Mouse (Mus musculus) forebrain, embryonic 12.5 days (tissue): ENCODE measurements at regions not wholly inside any gene's neighbourhood (a gene's known extent, or its start where the extent isn't known, plus 50 kb on each side); places are given as distances from the start of the nearest gene placed in this dataset.

Source experiments
- ATAC-seq: fragments of 200-750 bp; cut with Nextera tagmentation; 2 replicates; pipeline ENCODE4 v1.8.0; 2017; ENCODE audit warnings: moderate TSS enrichment; ENCODE audit not compliant: low FRiP score
- H3K27ac ChIP-seq: fragments of 300-500 bp; sonication (generic); 2 replicates; pipeline ENCODE4 v1.5.1; 2016; ENCODE audit warnings: mild to moderate bottlenecking
- H3K27me3 ChIP-seq: fragments of 300-500 bp; sonication (generic); 2 replicates; pipeline ENCODE4 v1.6.1; 2016; ENCODE audit warnings: mild to moderate bottlenecking
- H3K36me3 ChIP-seq: fragments of 300-500 bp; sonication (generic); replicated peaks from 2 replicates; pipeline ENCODE4 v1.6.1; 2016; ENCODE audit warnings: mild to moderate bottlenecking
- H3K4me1 ChIP-seq: fragments of 300-500 bp; sonication (generic); 2 replicates; pipeline ENCODE4 v1.6.1; 2016
- H3K4me2 ChIP-seq: fragments of 300-500 bp; sonication (generic); 2 replicates; pipeline ENCODE4 v1.6.1; 2016; ENCODE audit warnings: mild to moderate bottlenecking, moderate library complexity
- H3K4me3 ChIP-seq: fragments of 300-500 bp; sonication (generic); replicated peaks from 2 replicates; pipeline ENCODE4 v1.5.1; 2016; ENCODE audit warnings: mild to moderate bottlenecking
- H3K9ac ChIP-seq: fragments of 300-500 bp; sonication (generic); 2 replicates; pipeline ENCODE4 v1.6.1; 2016; ENCODE audit warnings: mild to moderate bottlenecking
- H3K9me3 ChIP-seq: fragments of 300-500 bp; sonication (generic); 2 replicates; pipeline ENCODE4 v1.6.1; 2016
- WGBS: fragments of 180-500 bp; shearing (Covaris S2); methylation state at CpG from one replicate; pipeline ENCODE4 v1.1.7; 2016; 5-methylcytosine and 5-hydroxymethylcytosine counted together

GRCm38 (mm10) chr11:31282136-31282535, 87.7 kb downstream of the Stc2 start:
- 75% methylated on average over 2 of the region's 2 CpGs for WGBS
- Histone ChIP-seq H3K9ac (no peak overlapping the region), H3K4me1 (no peaks in the 10 kb centered on the region), H3K4me2 (no peak overlapping the region), H3K27ac (no peak overlapping the region), H3K9me3 (no peaks in the 10 kb centered on the region), H3K4me3 (no peak overlapping the region), H3K27me3 (no peaks in the 10 kb centered on the region), H3K36me3 (no peaks in the 10 kb centered on the region)
- ATAC-seq = no peak

- Histone ChIP-seq H3K9me3 (no peaks in the 10 kb centered on the region), H3K36me3 (no peaks in the 10 kb centered on the region), H3K4me1 (no peaks in the 10 kb centered on the region), H3K27me3 (no peaks in the 10 kb centered on the region), H3K9ac (no peak overlapping the region), H3K4me2 (no peak overlapping the region), H3K4me3 (no peak overlapping the region), H3K27ac (no peak overlapping the region)
- 25% methylated on average over 2 of the region's 2 CpGs for WGBS
- ATAC-seq = peak; percentile 41; the same call in 1 of the 2 replicates
Observed at GRCm38 (mm10) chr11:31248467-31248866, 66.2 kb upstream of the Gm17332 start.
